Mouse (Mus musculus) ES-Bruce4 (cell line): ENCODE data around the gene Kif5a.

Experiments used
- CTCF ChIP-seq: IDR thresholded peaks from one replicate; pipeline ENCODE4 v1.8.1; 2011; ENCODE audit warnings: low read depth, low read length
- EP300 ChIP-seq: IDR thresholded peaks from 2 replicates; pipeline ENCODE4 v1.6.1; 2011; ENCODE audit warnings: low read depth, low read length; ENCODE audit not compliant: insufficient read depth
- POLR2A ChIP-seq: IDR thresholded peaks from one replicate; pipeline ENCODE4 v1.8.1; 2011; ENCODE audit warnings: low read length; ENCODE audit not compliant: insufficient read depth

DNA sequence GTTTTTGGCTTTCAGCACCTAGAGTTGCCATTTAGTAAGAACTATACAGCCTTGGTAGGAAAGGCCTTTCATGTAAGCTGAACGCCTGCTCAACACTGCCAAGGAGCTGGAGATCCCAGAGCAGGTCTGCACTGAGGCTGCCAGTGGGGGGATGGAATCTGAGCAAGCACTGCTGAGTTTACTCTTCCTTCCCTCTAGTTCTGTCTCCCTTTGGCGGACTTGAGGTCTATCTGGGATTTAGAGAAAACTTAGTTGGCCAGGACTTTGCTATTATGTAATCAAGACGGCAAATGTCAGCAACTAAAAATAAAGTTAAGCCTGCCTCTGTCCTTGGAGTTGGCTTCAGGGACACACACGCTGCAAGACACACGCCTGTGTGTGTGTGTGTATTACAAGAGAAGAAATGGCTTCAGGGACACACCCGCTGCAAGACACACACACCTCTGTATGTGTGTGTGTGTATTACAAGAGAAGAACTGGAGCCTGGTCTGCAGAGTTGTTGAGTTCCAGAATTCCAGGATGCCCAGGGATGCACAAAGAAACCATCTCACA, 29.9 kb upstream of the Kif5a start:
- no peak for TF ChIP-seq CTCF
- no peak for TF ChIP-seq POLR2A
- TF ChIP-seq EP300 = no peak
